Mouse (Mus musculus): ENCODE results near the gene Stk40. TPM values are rescaled to one million over a fixed set of nuclear protein-coding genes. Genes with fewer than 3 reads are reported as not detected.

Gene Stk40
- polyA plus RNA-seq, 1 experiment: 34.1 TPM

DNA sequence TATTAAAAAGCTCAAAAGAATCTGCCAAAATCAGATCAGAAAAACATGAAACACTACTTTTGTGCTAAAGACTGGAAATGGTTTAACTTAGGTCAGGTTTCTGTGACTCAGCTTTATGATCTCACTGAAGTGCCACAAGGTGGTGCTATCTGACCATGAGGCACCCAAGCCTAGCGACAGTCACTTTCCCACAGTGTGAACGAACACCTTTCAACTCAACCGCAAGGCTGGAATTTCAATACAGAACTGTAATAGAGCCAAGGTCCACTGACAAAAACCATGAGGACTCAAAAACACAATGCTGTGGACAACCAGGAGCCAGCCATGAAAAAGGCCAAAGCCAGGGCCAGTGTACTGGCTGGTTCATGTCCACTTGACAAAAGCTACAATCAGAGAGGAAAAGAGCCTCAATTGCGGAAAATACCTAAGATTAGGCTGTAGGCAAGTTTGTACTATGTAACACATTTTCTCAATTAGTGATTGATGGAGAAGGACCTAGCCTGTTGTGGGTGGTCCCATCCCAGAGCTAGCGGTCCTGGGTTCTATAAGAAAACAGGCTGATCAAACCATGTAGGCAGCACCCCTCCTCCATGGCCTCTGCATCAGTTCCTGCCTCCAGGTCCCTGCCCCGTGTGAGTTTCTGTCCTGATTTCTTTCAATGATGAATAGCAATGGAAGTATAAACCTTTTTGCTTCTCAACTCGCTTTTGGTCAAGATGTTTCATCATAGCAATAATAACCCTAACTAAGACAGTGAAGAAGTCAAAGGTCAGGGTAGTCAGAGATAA, 77.6 kb downstream of the Stk40 start:
- Histone ChIP-seq H3K4me1 (ENCODE audit: control insufficient read depth, insufficient read depth, low read length) (no peaks in the 10 kb centered on the region), H3K27ac (ENCODE audit: insufficient read depth, low read length) (peak overlapping the region; percentile 1; the same call in 1 of the 2 replicates), H3K4me3 (ENCODE audit: insufficient read depth, low read length) (no peak overlapping the region)
- TF ChIP-seq POLR2A (IDR thresholded peaks at IDR 0.05; ENCODE audit: low read depth, low read length): no peak
- TF ChIP-seq CTCF (IDR thresholded peaks at IDR 0.05; ENCODE audit: borderline replicate concordance, insufficient read depth, low read length): peak; percentile 84; the same call in 1 of the 2 replicates

DNA sequence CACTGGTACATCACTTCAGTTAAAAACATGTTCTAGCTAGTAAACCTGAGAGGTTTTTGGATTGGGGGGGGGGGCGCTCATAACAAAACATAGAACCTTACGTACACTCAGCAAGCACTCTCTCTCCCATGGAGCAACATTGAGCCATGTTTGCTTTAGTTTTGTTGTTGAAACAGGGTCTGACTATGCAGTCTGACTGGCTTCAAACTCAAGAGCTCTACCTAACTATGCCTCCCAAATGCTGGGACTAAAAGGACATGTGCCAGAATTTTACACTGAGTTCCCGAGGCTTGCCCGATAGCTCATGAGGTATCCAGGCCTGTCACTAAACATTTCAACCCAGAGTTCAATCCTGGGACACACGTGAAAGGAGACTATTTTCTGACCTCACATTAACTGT, 79.3 kb downstream of the Stk40 start:
- Histone ChIP-seq H3K27ac (ENCODE audit: insufficient read depth, low read length) (no peak overlapping the region), H3K4me1 (ENCODE audit: control insufficient read depth, insufficient read depth, low read length) (no peaks in the 10 kb centered on the region), H3K4me3 (ENCODE audit: insufficient read depth, low read length) (no peak overlapping the region)
- no peak for TF ChIP-seq CTCF (IDR thresholded peaks at IDR 0.05; ENCODE audit: borderline replicate concordance, insufficient read depth, low read length)
- no peak for TF ChIP-seq POLR2A (IDR thresholded peaks at IDR 0.05; ENCODE audit: low read depth, low read length)

DNA sequence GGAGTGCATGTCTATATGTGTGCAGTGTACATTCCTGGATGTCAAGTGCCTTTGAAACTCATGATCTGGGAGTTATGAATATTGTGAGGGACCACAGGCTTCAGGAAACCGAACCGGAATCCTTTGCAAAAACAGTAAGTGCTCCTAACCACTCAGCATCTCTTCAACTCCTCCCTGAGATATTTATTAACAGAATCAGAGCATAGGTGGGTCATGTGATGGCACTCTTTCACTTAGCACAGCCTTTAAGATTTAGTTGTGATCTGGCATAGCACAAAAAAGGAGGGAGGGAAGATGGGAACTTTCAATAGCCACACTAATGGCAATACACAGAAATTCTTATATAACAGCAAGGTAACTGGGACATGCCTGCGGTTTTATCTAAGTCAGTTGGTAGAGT, 83.3 kb downstream of the Stk40 start:
- no peak for TF ChIP-seq CTCF (IDR thresholded peaks at IDR 0.05; ENCODE audit: borderline replicate concordance, insufficient read depth, low read length)
- Histone ChIP-seq H3K4me1 (ENCODE audit: control insufficient read depth, insufficient read depth, low read length) (no peaks in the 10 kb centered on the region; the same call in 1 of the 2 replicates), H3K27ac (ENCODE audit: insufficient read depth, low read length) (no peak overlapping the region), H3K4me3 (ENCODE audit: insufficient read depth, low read length) (no peak overlapping the region)

Other genes starting within 250 kb of the Stk40 start
- gene Csf3r, start 79.4 kb upstream of the Stk40 start, polyA plus RNA-seq (2011; ENCODE audit: insufficient read length, low read depth, missing spikeins): 0.26 TPM in 1 of 2 replicates, not detected in the other
- 72.2 and 72.6 TPM in 2 replicates for gene Mrps15, start 57.0 kb upstream of the Stk40 start, polyA plus RNA-seq (2011; ENCODE audit: insufficient read length, low read depth, missing spikeins)
- gene Oscp1, start 45.4 kb upstream of the Stk40 start, polyA plus RNA-seq (2011; ENCODE audit: insufficient read length, low read depth, missing spikeins): 5.0 and 8.1 TPM in 2 replicates
- 34.3 and 38.7 TPM in 2 replicates for gene Lsm10, start 7.3 kb upstream of the Stk40 start, polyA plus RNA-seq (2011; ENCODE audit: insufficient read length, low read depth, missing spikeins)
- gene Eva1b, start 43.8 kb downstream of the Stk40 start, polyA plus RNA-seq (2011; ENCODE audit: insufficient read length, low read depth, missing spikeins): 41.0 and 53.7 TPM in 2 replicates
- 2.5 and 3.8 TPM in 2 replicates for gene Sh3d21, start 59.5 kb downstream of the Stk40 start, polyA plus RNA-seq (2011; ENCODE audit: insufficient read length, low read depth, missing spikeins)
- 311 and 382 TPM in 2 replicates for gene Thrap3, start 98.8 kb downstream of the Stk40 start, polyA plus RNA-seq (2011; ENCODE audit: insufficient read length, low read depth, missing spikeins)
- 83.0 and 98.9 TPM in 2 replicates for gene Map7d1, start 152.4 kb downstream of the Stk40 start, polyA plus RNA-seq (2011; ENCODE audit: insufficient read length, low read depth, missing spikeins)
- 96.6 and 102 TPM in 2 replicates for gene Trappc3, start 158.4 kb downstream of the Stk40 start, polyA plus RNA-seq (2011; ENCODE audit: insufficient read length, low read depth, missing spikeins)
- 7.7 and 40.4 TPM in 2 replicates for gene Col8a2, start 182.8 kb downstream of the Stk40 start, polyA plus RNA-seq (2011; ENCODE audit: insufficient read length, low read depth, missing spikeins)
- gene Adprhl2, start 217.7 kb downstream of the Stk40 start, polyA plus RNA-seq (2011; ENCODE audit: insufficient read length, low read depth, missing spikeins): 15.9 and 16.7 TPM in 2 replicates
- 3.1 and 3.9 TPM in 2 replicates for gene Tekt2, start 221.7 kb downstream of the Stk40 start, polyA plus RNA-seq (2011; ENCODE audit: insufficient read length, low read depth, missing spikeins)